ENCODE assay signal across 25 mouse cellular contexts in the genomic region with DNA sequence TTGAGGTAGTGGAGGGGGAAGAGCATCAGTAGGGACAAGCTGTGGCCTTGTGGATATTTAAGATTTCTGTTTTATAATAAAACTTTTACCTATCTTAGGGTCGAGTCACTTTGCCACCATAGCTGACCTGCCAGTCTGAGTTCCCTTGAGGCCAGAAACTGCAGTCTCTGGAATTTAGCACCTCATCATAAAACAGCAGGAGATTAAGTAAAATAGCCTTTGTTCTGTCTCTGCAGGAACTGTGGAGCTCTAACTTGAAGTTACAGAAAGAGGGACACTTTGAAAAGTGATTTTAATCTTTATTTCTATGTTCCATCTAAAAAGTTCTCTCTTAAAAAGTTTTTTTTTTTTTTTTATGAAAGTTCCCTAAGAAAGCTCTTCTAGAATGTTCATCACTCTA.
A peak's percentile ranks its signal among the peaks of the same experiment; 100 is the strongest.
DNase-seq lines count a peak whose midpoint lies in the region; ATAC-seq lines count a peak whose summit lies in the region.
"Had no signal": no experiment of that assay in that cellular context is flagged by ENCODE, and none has a peak within 500 bp of the region (broad histone marks: within the 10 kb centered on the region; RNA-seq: fewer than 3 reads in every experiment).

No protein-coding gene starts in this region.

- 72% methylated on average over 1 of the region's 1 CpGs for WGBS in intestine, embryonic 16.5 days

- H3K27ac ChIP-seq in intestine, embryonic 16.5 days (ENCODE audit: low read length) = no peak overlapping the region

- no peaks in the 10 kb centered on the region for H3K4me1 ChIP-seq in intestine, embryonic 16.5 days (ENCODE audit: control insufficient read depth, insufficient read depth, low read length)

- ATAC-seq in intestine, embryonic 16.5 days = no peak
- ATAC-seq: activated CD4-positive, CD25-positive, alpha-beta regulatory T cell, adult 4 months; CD4-positive, CD25-positive, alpha-beta regulatory T cell, adult 4 months; Patski had no signal

- H3K9ac ChIP-seq in intestine, embryonic 16.5 days (ENCODE audit: low read depth, low read length) = no peak overlapping the region

- no peaks in the 10 kb centered on the region for H3K9me3 ChIP-seq in intestine, embryonic 16.5 days (ENCODE audit: control insufficient read depth, low read length)
- H3K9me3 ChIP-seq: G1E had no signal

- no peaks in the 10 kb centered on the region for H3K27me3 ChIP-seq in intestine, embryonic 16.5 days (replicated peaks; ENCODE audit: control insufficient read depth, insufficient read depth, low read length)
- H3K27me3 ChIP-seq: CH12.LX, Patski had no signal

- peak; percentile 34 for DNase-seq in ES-CJ7 (ENCODE audit: low read depth, low spot score)
- DNase-seq in R1 (ENCODE audit: low read depth, low spot score) = peak; percentile 73
- DNase-seq in ZHBTc4 (ENCODE audit: low read depth, low spot score) = peak; percentile 21
- peak; percentile 7 for DNase-seq in forelimb bud, embryonic 11.5 days (ENCODE audit: low read depth, low spot score)
- no peak for DNase-seq in ovary, postnatal 14 days (ENCODE audit: low spot score)
- no peak for DNase-seq in layer of hippocampus, postnatal 36 days
- no peak for DNase-seq in layer of hippocampus, postnatal 25 days (ENCODE audit: extremely low spot score in 1 of 2, low spot score in 1 of 2)
- DNase-seq: adrenal gland, adult 2 months; adrenal gland, adult 8-10 months; adrenal gland, postnatal 10 days; adrenal gland, postnatal 14 days; adrenal gland, postnatal 25 days; adrenal gland, postnatal 36 days; B cell, adult 2 months; cerebellum, adult 11 months; cerebellum, adult 11-12 months; cerebellum, adult 18-20 months; cerebellum, adult 2 months; cerebellum, adult 8-10 months had no signal

- no peaks in the 10 kb centered on the region for H3K36me3 ChIP-seq in intestine, embryonic 16.5 days (ENCODE audit: control insufficient read depth, insufficient read depth, low read length)
- H3K36me3 ChIP-seq: G1E had no signal

- no peak overlapping the region for H3K4me3 ChIP-seq in intestine, embryonic 16.5 days (ENCODE audit: low read length)

- H3K4me2 ChIP-seq in intestine, embryonic 16.5 days (ENCODE audit: low read depth, low read length) = no peak overlapping the region

Comparison
In these comparisons a context has a peak if more than half of its experiments do, and no peak if none do; other contexts are left out.
1. DNase-seq: peak in ES-CJ7 (single experiment), R1 (single experiment), ZHBTc4 (single experiment) and forelimb bud, embryonic 11.5 days (single experiment); none in ovary, postnatal 14 days (single experiment), layer of hippocampus, postnatal 36 days (0 of 2) and layer of hippocampus, postnatal 25 days (0 of 2).